Mouse (Mus musculus): ENCODE data around the gene AU040320. TPM values are rescaled to one million over a fixed set of nuclear protein-coding genes. Genes with fewer than 3 reads are reported as not detected.

Gene AU040320
- polyA plus RNA-seq, 1 experiment from 2014 or later = 20.7 TPM

GRCm38 (mm10) chr4:126879560-126880275, 126.4 kb downstream of the AU040320 start:
- Histone ChIP-seq H3K27ac (replicated peaks) (no peak overlapping the region), H3K4me3 (no peak overlapping the region), H3K9me3 (no peaks in the 10 kb centered on the region), H3K4me2 (no peak overlapping the region), H3K27me3 (replicated peaks) (no peaks in the 10 kb centered on the region), H3K4me1 (no peaks in the 10 kb centered on the region), H3K9ac (no peak overlapping the region), H3K36me3 (peaks cover 81% of the 10 kb centered on the region)
- ATAC-seq (ENCODE audit: extremely low read depth, insufficient number of reproducible peaks, low FRiP score, low TSS enrichment) = no peak
- 84% methylated on average over 5 of the region's 5 CpGs for WGBS

GRCm38 (mm10) chr4:126883602-126884001, 130.3 kb downstream of the AU040320 start:
- no peak for ATAC-seq (ENCODE audit: extremely low read depth, insufficient number of reproducible peaks, low FRiP score, low TSS enrichment)
- 97% methylated on average over 5 of the region's 5 CpGs for WGBS

GRCm38 (mm10) chr4:126885953-126886352, 132.6 kb downstream of the AU040320 start:
- Histone ChIP-seq H3K36me3 (peaks cover 69% of the 10 kb centered on the region), H3K27me3 (replicated peaks) (no peaks in the 10 kb centered on the region), H3K4me3 (no peak overlapping the region), H3K4me2 (no peak overlapping the region), H3K9ac (no peak overlapping the region), H3K4me1 (no peaks in the 10 kb centered on the region), H3K9me3 (no peaks in the 10 kb centered on the region), H3K27ac (replicated peaks) (no peak overlapping the region)
- WGBS = 64% methylated on average over 1 of the region's 1 CpGs
- ATAC-seq (ENCODE audit: extremely low read depth, insufficient number of reproducible peaks, low FRiP score, low TSS enrichment) = no peak

More at GRCm38 (mm10) chr4:126883602-126884001, 130.3 kb downstream of the AU040320 start:
- H3K27ac ChIP-seq (replicated peaks) = no peak overlapping the region
- H3K4me2 ChIP-seq = no peak overlapping the region
- no peaks in the 10 kb centered on the region for H3K4me1 ChIP-seq
- no peaks in the 10 kb centered on the region for H3K9me3 ChIP-seq
- H3K4me3 ChIP-seq = no peak overlapping the region
- H3K9ac ChIP-seq = no peak overlapping the region
- peaks cover 71% of the 10 kb centered on the region for H3K36me3 ChIP-seq
- H3K27me3 ChIP-seq (replicated peaks) = no peaks in the 10 kb centered on the region

- peaks cover 78% of the 10 kb centered on the region for H3K36me3 ChIP-seq
- ATAC-seq (ENCODE audit: extremely low read depth, insufficient number of reproducible peaks, low FRiP score, low TSS enrichment) = no peak
- 83% methylated on average over 8 of the region's 8 CpGs for WGBS
These were observed 136.5 kb downstream of the AU040320 start for GRCm38 (mm10) chr4:126889879-126890278.

More at GRCm38 (mm10) chr4:126889879-126890278, 136.5 kb downstream of the AU040320 start:
- H3K9me3 ChIP-seq = no peaks in the 10 kb centered on the region
- H3K9ac ChIP-seq = no peak overlapping the region
- H3K4me1 ChIP-seq = no peaks in the 10 kb centered on the region
- H3K4me3 ChIP-seq = no peak overlapping the region
- no peak overlapping the region for H3K27ac ChIP-seq (replicated peaks)
- no peak overlapping the region for H3K4me2 ChIP-seq
- H3K27me3 ChIP-seq (replicated peaks) = no peaks in the 10 kb centered on the region

Other genes with a start within 250 kb of the AU040320 start
- gene Ago4, start 220.1 kb upstream of the AU040320 start, polyA plus RNA-seq (2015; fragmentation: Nextera tagmentation; extraction: Ambion mirVana) = 0.75 and 1.1 TPM in 2 replicates
- 22.4 and 24.5 TPM in 2 replicates for gene Clspn, start 196.6 kb upstream of the AU040320 start, polyA plus RNA-seq (2015; fragmentation: Nextera tagmentation; extraction: Ambion mirVana)
- 1.4 and 1.8 TPM in 2 replicates for gene 5730409E04Rik, start 143.7 kb upstream of the AU040320 start, polyA plus RNA-seq (2015; fragmentation: Nextera tagmentation; extraction: Ambion mirVana)
- gene Psmb2, start 75.9 kb upstream of the AU040320 start, polyA plus RNA-seq (2015; fragmentation: Nextera tagmentation; extraction: Ambion mirVana) = 372 and 437 TPM in 2 replicates
- gene Tfap2e, start 17.3 kb upstream of the AU040320 start, polyA plus RNA-seq (2015; fragmentation: Nextera tagmentation; extraction: Ambion mirVana) = not detected in 2 replicates
- gene Ncdn, start 106 bp upstream of the AU040320 start, polyA plus RNA-seq (2015; fragmentation: Nextera tagmentation; extraction: Ambion mirVana) = 23.0 and 23.4 TPM in 2 replicates
- gene Zmym4, start 214.6 kb downstream of the AU040320 start, polyA plus RNA-seq (2015; fragmentation: Nextera tagmentation; extraction: Ambion mirVana) = 12.9 and 13.7 TPM in 2 replicates

All from heart, embryonic 13.5 days (tissue).